Mouse (Mus musculus): ENCODE results near the gene Zc2hc1b. TPM values are rescaled to one million over a fixed set of nuclear protein-coding genes. Genes with fewer than 3 reads are reported as not detected.

The Zc2hc1b gene
- polyA plus RNA-seq, 1 experiment: not detected

- TF ChIP-seq GATA1 (IDR thresholded peaks at IDR 0.05; ENCODE audit: low read length): no peak
Measured at GRCm38 (mm10) chr10:13189881-13190280, 12.1 kb upstream of the Zc2hc1b start.

GRCm38 (mm10) chr10:13186754-13187153, 8.9 kb upstream of the Zc2hc1b start:
- no peak for TF ChIP-seq GATA1 (IDR thresholded peaks at IDR 0.05; ENCODE audit: low read length)

- TF ChIP-seq GATA1 (IDR thresholded peaks at IDR 0.05; ENCODE audit: low read length): no peak
Measured at GRCm38 (mm10) chr10:13184170-13184766, 6.4 kb upstream of the Zc2hc1b start.

- TF ChIP-seq GATA1 (IDR thresholded peaks at IDR 0.05; ENCODE audit: low read length): no peak
Measured at GRCm38 (mm10) chr10:13180211-13180610, 2.4 kb upstream of the Zc2hc1b start.

GRCm38 (mm10) chr10:13175866-13176265, 2.0 kb downstream of the Zc2hc1b start:
- TF ChIP-seq GATA1 (IDR thresholded peaks at IDR 0.05; ENCODE audit: low read length): no peak

GRCm38 (mm10) chr10:13172798-13173221, 5.0 kb downstream of the Zc2hc1b start:
- no peak for TF ChIP-seq GATA1 (IDR thresholded peaks at IDR 0.05; ENCODE audit: low read length)

- no peak for TF ChIP-seq GATA1 (IDR thresholded peaks at IDR 0.05; ENCODE audit: low read length)
Measured at GRCm38 (mm10) chr10:13171461-13171860, 6.4 kb downstream of the Zc2hc1b start.

GRCm38 (mm10) chr10:13170739-13171448, 6.9 kb downstream of the Zc2hc1b start:
- TF ChIP-seq GATA1 (IDR thresholded peaks at IDR 0.05; ENCODE audit: low read length): no peak

GRCm38 (mm10) chr10:13168461-13168860, 9.4 kb downstream of the Zc2hc1b start:
- no peak for TF ChIP-seq GATA1 (IDR thresholded peaks at IDR 0.05; ENCODE audit: low read length)

GRCm38 (mm10) chr10:13162031-13162430, 15.8 kb downstream of the Zc2hc1b start:
- TF ChIP-seq GATA1 (IDR thresholded peaks at IDR 0.05; ENCODE audit: low read length): no peak

- TF ChIP-seq GATA1 (IDR thresholded peaks at IDR 0.05; ENCODE audit: low read length): no peak
Measured at GRCm38 (mm10) chr10:13160913-13161312, 16.9 kb downstream of the Zc2hc1b start.

GRCm38 (mm10) chr10:13155377-13155776, 22.4 kb downstream of the Zc2hc1b start:
- no peak for TF ChIP-seq GATA1 (IDR thresholded peaks at IDR 0.05; ENCODE audit: low read length)

GRCm38 (mm10) chr10:13152811-13153364, 24.9 kb downstream of the Zc2hc1b start:
- TF ChIP-seq GATA1 (IDR thresholded peaks at IDR 0.05; ENCODE audit: low read length): no peak

GRCm38 (mm10) chr10:13151353-13151752, 26.5 kb downstream of the Zc2hc1b start:
- TF ChIP-seq GATA1 (IDR thresholded peaks at IDR 0.05; ENCODE audit: low read length): no peak

GRCm38 (mm10) chr10:13150435-13150834, 27.4 kb downstream of the Zc2hc1b start:
- no peak for TF ChIP-seq GATA1 (IDR thresholded peaks at IDR 0.05; ENCODE audit: low read length)

- no peak for TF ChIP-seq GATA1 (IDR thresholded peaks at IDR 0.05; ENCODE audit: low read length)
Measured at GRCm38 (mm10) chr10:13140434-13140833, 37.4 kb downstream of the Zc2hc1b start.

- no peak for TF ChIP-seq GATA1 (IDR thresholded peaks at IDR 0.05; ENCODE audit: low read length)
Measured at GRCm38 (mm10) chr10:13137906-13138305, 39.9 kb downstream of the Zc2hc1b start.
